Mouse (Mus musculus) cerebellum, adult 2 months (tissue): ENCODE data around the gene Ccl1. TPM values are rescaled to one million over a fixed set of nuclear protein-coding genes. Genes with fewer than 3 reads are reported as not detected.

Experiments used
- DNase-seq, 2 experiments: peaks; one replicate each; pipeline ENCODE4 v3.0.0; 2021
- H3K27ac ChIP-seq: fragments of 200-500 bp; 2 replicates; pipeline ENCODE4 v1.5.1; 2012; ENCODE audit warnings: low read length, control low read depth, inconsistent platforms; ENCODE audit not compliant: insufficient read depth
- H3K27me3 ChIP-seq: fragments of 200-500 bp; 2 replicates; pipeline ENCODE4 v1.6.1; 2012; ENCODE audit warnings: inconsistent platforms, mild to moderate bottlenecking, low read length, moderate library complexity; ENCODE audit not compliant: control insufficient read depth, insufficient read depth
- H3K4me1 ChIP-seq: fragments of 200-500 bp; 2 replicates; pipeline ENCODE4 v1.6.1; 2011; ENCODE audit warnings: low read length; ENCODE audit not compliant: control insufficient read depth, insufficient read depth
- H3K4me3 ChIP-seq: fragments of 200-500 bp; replicated peaks from 2 replicates; pipeline ENCODE3; 2011; ENCODE audit warnings: mild to moderate bottlenecking, low read depth, low read length, control low read depth; ENCODE audit not compliant: insufficient read depth
- CTCF ChIP-seq: fragments of 200-500 bp; IDR thresholded peaks from 2 replicates; pipeline ENCODE4 v1.5.1; 2011; ENCODE audit warnings: low read depth, mild to moderate bottlenecking, control low read depth, low read length, moderate library complexity, borderline replicate concordance; ENCODE audit not compliant: insufficient read depth
- POLR2A ChIP-seq: fragments of 200-500 bp; IDR thresholded peaks from 2 replicates; pipeline ENCODE4 v1.6.1; 2011; ENCODE audit warnings: low read length, control low read depth, borderline replicate concordance; ENCODE audit not compliant: insufficient read depth
- WGBS: fragments of 180-500 bp; shearing (Covaris S2); methylation state at CpG from one replicate; pipeline ENCODE4 v1.1.7; 2018; 5-methylcytosine and 5-hydroxymethylcytosine counted together
- polyA plus RNA-seq: library from polyadenylated mRNA; depleted of rRNA; stranded (reverse); fragments of >200 nt; gene quantifications from 2 replicates; pipeline ENCODE4 v1.2.3, GENCODE M21; 2012; rRNA removed

Ccl1 gene
- polyA plus RNA-seq, result not detected in 2 replicates

DNA sequence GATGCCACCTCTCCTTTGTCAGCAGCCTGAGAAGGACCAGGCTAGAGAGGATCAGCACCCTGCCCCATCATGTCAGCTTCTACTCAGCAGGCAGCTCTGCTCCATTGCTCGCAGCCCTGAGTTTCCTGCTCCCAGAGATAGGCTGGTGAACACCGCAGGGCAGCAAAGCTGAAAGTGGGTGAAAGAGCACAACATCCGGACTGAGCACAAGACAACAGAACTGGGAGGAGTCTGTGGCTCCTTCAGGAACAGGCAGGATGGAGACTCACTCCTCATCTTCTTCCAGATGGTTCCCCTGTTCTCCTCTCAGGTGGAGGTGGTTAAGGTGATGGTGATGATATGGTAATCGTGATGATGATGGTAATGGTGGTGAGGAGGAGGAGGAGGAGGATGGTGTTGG lies at the start of gene Ccl1:
Ccl1 (minus strand) TSS at position 101 of the 400 bp plus-strand sequence.
- Histone ChIP-seq H3K4me3 (no peak within 1 kb of the TSS), H3K27me3 (no peaks in the 10 kb centered on the region), H3K4me1 (no peaks in the 10 kb centered on the region), H3K27ac (no peak within 1 kb of the TSS)
- no peak for DNase-seq
- TF ChIP-seq POLR2A (no peak), CTCF (no peak)
- WGBS, result 76% methylated on average over 4 of the region's 4 CpGs

DNA sequence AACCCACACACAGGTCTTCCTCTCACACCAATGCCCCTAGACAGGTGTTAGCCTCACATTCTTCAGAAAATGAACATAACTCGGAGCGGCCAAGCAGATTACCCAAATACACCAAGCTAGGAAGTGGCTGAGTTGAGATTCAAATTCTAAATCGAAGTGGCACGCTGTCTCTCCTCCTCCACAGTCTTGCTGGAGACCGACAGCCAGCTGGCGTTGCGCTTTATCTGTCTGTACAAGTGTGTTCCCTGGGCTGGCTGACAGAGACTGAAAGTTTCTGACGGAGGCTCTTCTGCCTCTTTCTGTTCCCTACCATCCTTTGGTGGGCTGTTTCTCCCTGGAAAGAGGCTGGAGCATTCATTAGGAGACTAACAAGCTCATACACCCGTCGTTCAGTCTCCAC lies 45.5 kb upstream of the Ccl1 start:
- no peaks in the 10 kb centered on the region for H3K27me3 ChIP-seq
- TF ChIP-seq POLR2A (no peak), CTCF (no peak)
- H3K4me3 ChIP-seq, result no peak overlapping the region
- H3K27ac ChIP-seq, result no peak overlapping the region
- no peak for DNase-seq
- no peaks in the 10 kb centered on the region for H3K4me1 ChIP-seq
- 72% methylated on average over 10 of the region's 10 CpGs for WGBS

DNA sequence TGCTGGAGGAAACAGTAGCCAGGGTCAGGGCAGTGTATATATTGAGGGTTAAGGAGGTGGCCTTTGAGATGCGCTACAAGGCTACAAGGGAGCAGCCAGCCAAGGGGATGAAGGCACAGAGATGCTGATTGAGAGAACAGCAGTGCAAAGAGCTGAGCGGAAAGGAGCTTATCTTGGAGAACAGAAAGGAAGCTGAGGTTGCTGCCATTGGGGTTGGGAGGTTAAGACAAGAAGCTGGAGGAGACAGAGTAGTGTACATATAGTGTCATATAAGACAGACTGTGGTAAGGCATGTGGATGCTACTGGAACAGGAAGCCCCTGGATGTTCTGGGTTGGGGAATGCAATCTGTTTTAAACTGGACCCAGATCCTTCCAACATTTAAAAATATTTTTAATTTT lies 35.4 kb upstream of the Ccl1 start:
- no peaks in the 10 kb centered on the region for H3K27me3 ChIP-seq
- 76% methylated on average over 2 of the region's 2 CpGs for WGBS
- H3K4me1 ChIP-seq, result no peaks in the 10 kb centered on the region
- TF ChIP-seq CTCF, result no peak
- TF ChIP-seq POLR2A, result no peak
- H3K4me3 ChIP-seq, result no peak overlapping the region
- H3K27ac ChIP-seq, result no peak overlapping the region
- no peak for DNase-seq

- no peak for DNase-seq
- H3K27ac ChIP-seq, result no peak overlapping the region
- H3K4me3 ChIP-seq, result no peak overlapping the region
- TF ChIP-seq CTCF (no peak), POLR2A (no peak)
- WGBS, result 15% methylated on average over 6 of the region's 6 CpGs
- H3K4me1 ChIP-seq, result no peaks in the 10 kb centered on the region
- no peaks in the 10 kb centered on the region for H3K27me3 ChIP-seq
Measured at GRCm38 (mm10) chr11:82340416-82340815, 34.9 kb upstream of the Ccl1 start.

DNA sequence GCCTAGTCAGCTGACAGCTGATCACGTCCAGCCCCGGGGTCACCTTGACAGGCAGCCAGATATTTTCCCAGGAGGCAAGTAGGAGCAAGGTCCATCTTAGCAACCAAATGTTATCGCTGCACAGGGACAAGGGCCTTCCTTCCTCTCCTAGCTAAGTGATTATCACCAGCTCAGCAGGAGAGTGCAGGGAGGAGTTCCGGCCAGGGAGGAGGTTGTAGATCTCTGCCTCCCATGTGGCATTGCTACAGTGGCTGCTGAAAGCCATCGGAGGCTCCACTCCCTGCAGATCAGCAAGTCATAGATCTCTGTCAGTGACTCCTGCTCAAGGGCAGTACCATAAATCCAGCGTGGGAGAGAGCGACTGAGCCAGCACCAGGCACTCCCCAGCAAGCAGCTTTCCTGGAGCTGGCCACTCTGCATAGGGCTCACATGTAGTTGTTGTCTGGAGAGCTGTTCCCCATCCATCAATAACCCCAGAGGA lies 34.5 kb upstream of the Ccl1 start:
- WGBS, result 6% methylated on average over 7 of the region's 7 CpGs
- TF ChIP-seq POLR2A (no peak), CTCF (no peak)
- peak in 1 of 2 experiments; percentile 1 for DNase-seq
- no peaks in the 10 kb centered on the region for H3K4me1 ChIP-seq
- no peak overlapping the region for H3K27ac ChIP-seq
- no peak overlapping the region for H3K4me3 ChIP-seq
- H3K27me3 ChIP-seq, result no peaks in the 10 kb centered on the region

DNA sequence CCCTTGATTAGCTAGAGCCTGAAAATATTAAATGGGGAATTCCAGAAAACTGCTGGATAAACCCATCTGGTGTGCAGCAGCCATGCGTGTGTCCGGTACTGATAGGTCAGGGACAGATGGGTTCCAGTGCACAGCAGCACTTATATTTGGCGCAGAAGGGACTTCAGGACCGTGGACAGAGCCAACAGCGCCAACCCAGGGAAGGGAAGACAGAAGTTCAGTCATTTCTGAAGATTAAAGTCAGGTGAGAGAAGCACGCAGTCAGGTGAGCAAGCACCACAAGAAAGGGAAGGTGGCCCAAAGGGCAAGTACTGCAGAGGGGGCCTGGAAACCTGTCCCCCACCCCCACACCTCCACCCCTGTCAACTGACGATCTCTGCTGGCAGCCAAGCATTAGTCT lies 7.7 kb upstream of the Ccl1 start:
- Histone ChIP-seq H3K27ac (no peak overlapping the region), H3K4me3 (no peak overlapping the region), H3K4me1 (no peaks in the 10 kb centered on the region), H3K27me3 (no peaks in the 10 kb centered on the region)
- WGBS, result 43% methylated on average over 7 of the region's 7 CpGs
- no peak for DNase-seq
- TF ChIP-seq POLR2A (no peak), CTCF (no peak)

DNA sequence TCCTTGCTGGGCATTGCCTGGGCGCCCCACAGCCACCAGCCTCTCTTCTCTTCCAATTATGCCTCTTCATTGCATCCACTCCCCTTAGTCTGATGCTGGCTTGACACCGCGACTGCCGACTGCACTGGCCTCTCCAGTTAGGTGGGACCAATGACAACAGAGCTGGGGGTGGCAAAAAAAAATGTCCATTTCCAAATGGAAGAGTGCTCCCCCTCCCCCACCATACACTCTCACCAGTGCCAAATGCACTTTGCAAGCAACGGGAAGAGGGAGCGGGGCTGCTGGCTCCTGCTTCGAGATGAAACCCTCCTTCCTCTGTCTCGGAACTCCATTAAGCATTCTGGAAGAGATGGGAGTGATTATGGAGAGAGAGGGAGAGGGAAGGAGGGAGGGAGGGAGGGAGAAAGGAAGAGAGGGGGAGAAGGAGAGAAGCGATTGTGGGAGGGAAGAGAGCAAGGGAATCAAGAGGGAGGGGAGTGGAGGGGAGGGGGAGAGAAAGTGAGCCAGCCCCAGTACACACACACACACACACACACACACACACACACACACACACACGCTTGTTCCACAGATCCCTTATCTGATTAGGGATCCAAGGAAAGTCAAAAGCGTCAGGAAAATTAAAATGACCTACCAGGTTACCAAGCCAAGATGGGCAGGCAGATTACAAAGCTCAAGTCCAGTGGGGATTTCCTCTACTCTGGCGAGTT lies 5.0 kb upstream of the Ccl1 start:
- TF ChIP-seq POLR2A (no peak), CTCF (no peak)
- H3K4me3 ChIP-seq, result no peak overlapping the region
- H3K4me1 ChIP-seq, result no peaks in the 10 kb centered on the region
- H3K27ac ChIP-seq, result no peak overlapping the region
- DNase-seq, result no peak
- H3K27me3 ChIP-seq, result no peaks in the 10 kb centered on the region
- 10% methylated on average over 12 of the region's 12 CpGs for WGBS

- H3K27ac ChIP-seq, result no peak overlapping the region
- WGBS, result 87% methylated on average over 4 of the region's 4 CpGs
- H3K4me3 ChIP-seq, result no peak overlapping the region
- DNase-seq, result no peak
- H3K27me3 ChIP-seq, result no peaks in the 10 kb centered on the region
- TF ChIP-seq CTCF (no peak), POLR2A (no peak)
- H3K4me1 ChIP-seq, result no peaks in the 10 kb centered on the region
Measured at GRCm38 (mm10) chr11:82297895-82298294, 7.6 kb downstream of the Ccl1 start.
